In genomic region chr12:16092643-16093042, GRCm38 (mm10) we compare ENCODE assay signal across 33 mouse cellular contexts.
A peak's percentile ranks its signal among the peaks of the same experiment; 100 is the strongest.
DNase-seq lines count a peak whose midpoint lies in the region; ATAC-seq and TF ChIP-seq lines count a peak whose summit lies in the region.
"Had no signal": no experiment of that assay in that cellular context is flagged by ENCODE, and none has a peak within 500 bp of the region (broad histone marks: within the 10 kb centered on the region; RNA-seq: fewer than 3 reads in every experiment).

No protein-coding gene starts in this region.

- TF ChIP-seq EP300 in MEL (IDR thresholded peaks at IDR 0.05; ENCODE audit: low read depth in 1 of 2, low read length in 2 of 2), result peak; percentile 71 to 89
- TF ChIP-seq EP300 in stomach, postnatal 0 days (optimal IDR thresholded peaks at IDR 0.05), result no peak

- no peaks in the 10 kb centered on the region for H3K9me3 ChIP-seq in MEL (replicated peaks; ENCODE audit: insufficient read depth, low read length)
- H3K9me3 ChIP-seq in stomach, postnatal 0 days (ENCODE audit: control insufficient read depth, low read length), result no peaks in the 10 kb centered on the region
- H3K9me3 ChIP-seq: embryonic facial prominence, embryonic 10.5 days; embryonic facial prominence, embryonic 15.5 days; forebrain, embryonic 12.5 days; liver, embryonic 12.5 days; midbrain, embryonic 10.5 days; neural tube, embryonic 13.5 days had no signal

- 25% methylated on average over 3 of the region's 3 CpGs for WGBS in stomach, postnatal 0 days

- no peak overlapping the region for H3K9ac ChIP-seq in MEL (ENCODE audit: control insufficient read depth, low read depth, low read length, poor library complexity, severe bottlenecking)
- H3K9ac ChIP-seq in stomach, postnatal 0 days (ENCODE audit: low read length), result no peak overlapping the region
- H3K9ac ChIP-seq: embryonic facial prominence, embryonic 15.5 days; forebrain, embryonic 12.5 days; forebrain, postnatal 0 days; liver, embryonic 12.5 days; liver, postnatal 0 days; neural tube, embryonic 13.5 days had no signal

- TF ChIP-seq POLR2A in MEL (IDR thresholded peaks at IDR 0.05; ENCODE audit: control insufficient read depth in 1 of 2, insufficient read depth in 1 of 2, low read depth in 1 of 2, low read length in 2 of 2, poor library complexity in 1 of 2), result no peak

- H3K4me2 ChIP-seq in stomach, postnatal 0 days (replicated peaks; ENCODE audit: low read depth), result no peak overlapping the region
- H3K4me2 ChIP-seq: embryonic facial prominence, embryonic 15.5 days; forebrain, embryonic 12.5 days; liver, embryonic 12.5 days; neural tube, embryonic 13.5 days had no signal

- H3K36me3 ChIP-seq in MEL (ENCODE audit: control insufficient read depth in 1 of 2, insufficient read depth in 2 of 2, low read length in 2 of 2), result peaks cover 0 to 12% of the 10 kb centered on the region in 2 experiments; a peak in 2 of 4 replicates
- H3K36me3 ChIP-seq in stomach, postnatal 0 days (ENCODE audit: control insufficient read depth, insufficient read depth, low read length), result no peaks in the 10 kb centered on the region
- H3K36me3 ChIP-seq: embryonic facial prominence, embryonic 10.5 days; embryonic facial prominence, embryonic 15.5 days; forebrain, embryonic 12.5 days; liver, embryonic 12.5 days; midbrain, embryonic 10.5 days; neural tube, embryonic 13.5 days had no signal

- H3K79me2 ChIP-seq in MEL (ENCODE audit: control insufficient read depth, insufficient read depth, low read length, poor library complexity), result no peaks in the 10 kb centered on the region

- H3K27me3 ChIP-seq in MEL (ENCODE audit: control insufficient read depth in 1 of 2, insufficient read depth in 2 of 2, low read length in 2 of 2), result no peaks in the 10 kb centered on the region
- no peaks in the 10 kb centered on the region for H3K27me3 ChIP-seq in stomach, postnatal 0 days (ENCODE audit: control insufficient read depth, insufficient read depth, low read length)
- H3K27me3 ChIP-seq: CH12.LX; embryonic facial prominence, embryonic 15.5 days; forebrain, embryonic 12.5 days; liver, embryonic 12.5 days; neural tube, embryonic 13.5 days; Patski had no signal

- no peak; the same call in 1 of the 2 replicates for TF ChIP-seq RAD21 in MEL (IDR thresholded peaks at IDR 0.05; ENCODE audit: low read depth, low read length)

- H3K4me3 ChIP-seq in MEL (ENCODE audit: control insufficient read depth in 1 of 2, insufficient read depth in 1 of 2, low read depth in 2 of 2, low read length in 2 of 2), result no peak overlapping the region
- H3K4me3 ChIP-seq in stomach, postnatal 0 days (ENCODE audit: low read depth, low read length), result no peak overlapping the region
- H3K4me3 ChIP-seq: embryonic facial prominence, embryonic 10.5 days; embryonic facial prominence, embryonic 15.5 days; forebrain, embryonic 12.5 days; liver, embryonic 12.5 days; midbrain, embryonic 10.5 days; neural tube, embryonic 13.5 days had no signal

- no peak for TF ChIP-seq CTCF in MEL (IDR thresholded peaks at IDR 0.05 in 2 of 3, conservative IDR thresholded peaks at IDR 0.05 in 1 of 3; ENCODE audit: control insufficient read depth in 1 of 3, insufficient read depth in 1 of 3, low read depth in 2 of 3, low read length in 3 of 3, poor library complexity in 1 of 3, severe bottlenecking in 1 of 3)
- no peak for TF ChIP-seq CTCF in stomach, postnatal 0 days (IDR thresholded peaks at IDR 0.05; ENCODE audit: low read depth)

- H3K27ac ChIP-seq in MEL (ENCODE audit: control insufficient read depth, low read depth, low read length), result 0 out of 2 replicates have a peak overlapping the region, but pooled peaks have one; percentile 24
- H3K27ac ChIP-seq in stomach, postnatal 0 days (replicated peaks), result no peak overlapping the region
- H3K27ac ChIP-seq: embryonic facial prominence, embryonic 10.5 days; embryonic facial prominence, embryonic 15.5 days; forebrain, embryonic 12.5 days; liver, embryonic 12.5 days; macrophage; midbrain, embryonic 10.5 days; neural tube, embryonic 13.5 days had no signal

- peak; percentile 15 for DNase-seq in 416B (ENCODE audit: low read depth)
- peak; percentile 75 for DNase-seq in MEL (ENCODE audit: low read depth, low spot score)
- DNase-seq in ovary, postnatal 10 days (ENCODE audit: low spot score), result no peak
- DNase-seq in stomach, postnatal 0 days (ENCODE audit: low spot score), result no peak
- no peak for DNase-seq in cerebellum, adult 11 months
- DNase-seq: adrenal gland, postnatal 10 days; cerebellum, adult 18-20 months; cerebellum, postnatal 10 days; forebrain, postnatal 0 days; gastrocnemius, postnatal 10 days; heart, postnatal 14 days; kidney, adult 9 months; kidney, postnatal 25 days; left cerebral cortex, postnatal 4 days; liver, postnatal 0 days; retina, postnatal 1 day; right cerebral cortex, postnatal 14 days; thymus, adult 18-20 months; thymus, postnatal 25 days had no signal

- H3K4me1 ChIP-seq in MEL (ENCODE audit: control insufficient read depth in 1 of 2, insufficient read depth in 2 of 2, low read length in 2 of 2), result peaks cover 6 to 12% of the 10 kb centered on the region in 2 experiments
- H3K4me1 ChIP-seq in stomach, postnatal 0 days (replicated peaks; ENCODE audit: control insufficient read depth, insufficient read depth), result no peaks in the 10 kb centered on the region
- H3K4me1 ChIP-seq: embryonic facial prominence, embryonic 10.5 days; embryonic facial prominence, embryonic 15.5 days; liver, embryonic 12.5 days had no signal

- peak; percentile 96 for ATAC-seq in hematopoietic stem cell, adult 5-6 weeks (replicated peaks in 1 of 2; ENCODE audit: insufficient read depth in 1 of 2, low FRiP score in 2 of 2, low TSS enrichment in 1 of 2, low read depth in 1 of 2, poor library complexity in 2 of 2, severe bottlenecking in 2 of 2)
- ATAC-seq in neutrophil, adult 5-6 weeks (ENCODE audit: extremely low read depth, insufficient number of reproducible peaks, low FRiP score, poor library complexity, severe bottlenecking), result 0 out of 2 replicates have a peak, but pooled peaks have one; percentile 19
- no peak for ATAC-seq in stomach, postnatal 0 days (ENCODE audit: low FRiP score, low TSS enrichment)
- ATAC-seq: forebrain, postnatal 0 days; hindbrain, embryonic 16.5 days; liver, embryonic 12.5 days; liver, postnatal 0 days; lung, postnatal 0 days; midbrain, embryonic 16.5 days; Patski had no signal

TF ChIP-seq in MEL, 35 proteins besides CTCF, POLR2A, EP300 and RAD21 (continues in another document):
- TF ChIP-seq SIN3A (IDR thresholded peaks at IDR 0.05; ENCODE audit: low read length) (peak; percentile 61; the same call in 1 of the 2 replicates), JUND (IDR thresholded peaks at IDR 0.05; ENCODE audit: low read depth, low read length) (no peak), MAX (IDR thresholded peaks at IDR 0.05; ENCODE audit: low read length) (peak; percentile 49; the same call in 1 of the 2 replicates), E2F4 (IDR thresholded peaks at IDR 0.05; ENCODE audit: borderline replicate concordance, low read depth, low read length) (no peak), ZC3H11A (IDR thresholded peaks at IDR 0.05; ENCODE audit: low read depth, low read length) (no peak), KAT2A (conservative IDR thresholded peaks at IDR 0.05; ENCODE audit: low read depth, low read length) (no peak), NELFE (IDR thresholded peaks at IDR 0.05; ENCODE audit: low read depth, low read length) (no peak), CHD1 (IDR thresholded peaks at IDR 0.05; ENCODE audit: low read depth, low read length) (no peak), ZKSCAN1 (IDR thresholded peaks at IDR 0.05; ENCODE audit: low read depth, low read length) (no peak), ELF1 (IDR thresholded peaks at IDR 0.05; ENCODE audit: low read depth, low read length) (0 out of 2 replicates have a peak, but pooled peaks have one; percentile 29), NRF1 (IDR thresholded peaks at IDR 0.05; ENCODE audit: insufficient read depth, low read depth, low read length, poor library complexity, severe bottlenecking) (no peak), MXI1 (IDR thresholded peaks at IDR 0.05; ENCODE audit: low read depth, low read length) (peak; percentile 51), SMC3 (IDR thresholded peaks at IDR 0.05; ENCODE audit: low read depth, low read length) (no peak), TBP (IDR thresholded peaks at IDR 0.05; ENCODE audit: low read depth, low read length) (peak; percentile 34; the same call in 1 of the 2 replicates), GATA1 (IDR thresholded peaks at IDR 0.05; ENCODE audit: low read depth, low read length) (peak; percentile 74), BHLHE40 (IDR thresholded peaks at IDR 0.05; ENCODE audit: borderline replicate concordance, low read depth, low read length) (no peak; the same call in 1 of the 2 replicates), TAL1 (IDR thresholded peaks at IDR 0.05; ENCODE audit: low read length) (no peak), GABPA (IDR thresholded peaks at IDR 0.05; ENCODE audit: low read depth, low read length) (no peak), MAFK (IDR thresholded peaks at IDR 0.05; ENCODE audit: borderline replicate concordance, low read depth, low read length) (no peak), ETS1 (IDR thresholded peaks at IDR 0.05; ENCODE audit: low read depth, low read length) (peak; percentile 74), RCOR1 (IDR thresholded peaks at IDR 0.05; ENCODE audit: low read depth, low read length) (peak; percentile 61), POLR2AphosphoS5 (IDR thresholded peaks at IDR 0.05; ENCODE audit: borderline replicate concordance, low read depth, low read length) (no peak), USF2 (IDR thresholded peaks at IDR 0.05; ENCODE audit: borderline replicate concordance in 1 of 2, insufficient read depth in 1 of 2, low read depth in 1 of 2, low read length in 2 of 2) (no peak), HCFC1 (IDR thresholded peaks at IDR 0.05; ENCODE audit: low read depth, low read length) (no peak), ZMIZ1 (IDR thresholded peaks at IDR 0.05; ENCODE audit: low read depth, low read length) (no peak), MAZ (IDR thresholded peaks at IDR 0.05; ENCODE audit: low read depth, low read length) (peak; percentile 25; the same call in 1 of the 2 replicates), MEF2A (IDR thresholded peaks at IDR 0.05; ENCODE audit: extremely low read depth, insufficient replicate concordance, low read depth, low read length, poor library complexity, severe bottlenecking) (no peak), POLR2AphosphoS2 (IDR thresholded peaks at IDR 0.05; ENCODE audit: low read length) (no peak), CHD2 (IDR thresholded peaks at IDR 0.05; ENCODE audit: low read length) (no peak), ZNF384 (IDR thresholded peaks at IDR 0.05; ENCODE audit: low read depth, low read length) (peak; percentile 65), UBTF (IDR thresholded peaks at IDR 0.05; ENCODE audit: borderline replicate concordance, insufficient read depth, low read depth, low read length) (no peak), MYC (IDR thresholded peaks at IDR 0.05; ENCODE audit: low read depth, low read length) (peak; percentile 78; the same call in 1 of the 2 replicates), TCF12 (IDR thresholded peaks at IDR 0.05; ENCODE audit: low read depth, low read length) (no peak)

Comparison
In these comparisons a context has a peak if more than half of its experiments do, and no peak if none do; other contexts are left out.
1. DNase-seq: peak in 416B (single experiment) and MEL (single experiment); none in ovary, postnatal 10 days (single experiment), stomach, postnatal 0 days (single experiment) and cerebellum, adult 11 months (single experiment).